Mouse (Mus musculus) kidney, postnatal 0 days (tissue): ENCODE measurements around the gene Zfp787. TPM values are rescaled to one million over a fixed set of nuclear protein-coding genes. Genes with fewer than 3 reads are reported as not detected.
"Not testable (repeated sequence)": the region's sequence is repeated elsewhere in the genome, so short reads cannot be mapped to it uniquely, and the experiment has no call there.

Experiments
- ATAC-seq: fragments of 200-750 bp; cut with Nextera tagmentation; replicated peaks from 2 replicates; pipeline ENCODE4 v1.8.0; 2017; ENCODE audit warnings: low read depth, moderate number of reproducible peaks, moderate TSS enrichment, moderate library complexity; ENCODE audit not compliant: low FRiP score
- DNase-seq: peaks from one replicate; pipeline ENCODE4 v3.0.0-alpha.2; 2016; ENCODE audit warnings: low spot score
- H3K27ac ChIP-seq: fragments of 300-500 bp; sonication (generic); 2 replicates; pipeline ENCODE4 v1.5.1; 2014; ENCODE audit warnings: mild to moderate bottlenecking
- H3K27me3 ChIP-seq: fragments of 300-500 bp; sonication (generic); 2 replicates; pipeline ENCODE4 v1.6.1; 2014; ENCODE audit warnings: low read length, mixed read lengths; ENCODE audit not compliant: insufficient read depth
- H3K36me3 ChIP-seq: fragments of 300-500 bp; sonication (generic); 2 replicates; pipeline ENCODE4 v1.6.1; 2014; ENCODE audit warnings: low read length, mixed read lengths; ENCODE audit not compliant: insufficient read depth
- H3K4me1 ChIP-seq: fragments of 300-500 bp; sonication (generic); replicated peaks from 2 replicates; pipeline ENCODE4 v1.6.1; 2014; ENCODE audit warnings: antibody characterized with exemption, low read length, mixed read lengths; ENCODE audit not compliant: insufficient read depth
- H3K4me2 ChIP-seq: fragments of 300-500 bp; sonication (generic); 2 replicates; pipeline ENCODE4 v1.6.1; 2014; ENCODE audit warnings: mild to moderate bottlenecking, low read length, moderate library complexity, mixed read lengths
- H3K4me3 ChIP-seq: fragments of 300-500 bp; sonication (generic); replicated peaks from 2 replicates; pipeline ENCODE4 v1.5.1; 2014; ENCODE audit warnings: low read depth, low read length
- H3K9ac ChIP-seq: fragments of 300-500 bp; sonication (generic); 2 replicates; pipeline ENCODE4 v1.6.1; 2014; ENCODE audit warnings: low read depth, low read length
- H3K9me3 ChIP-seq: fragments of 300-500 bp; sonication (generic); replicated peaks from 2 replicates; pipeline ENCODE4 v1.6.1; 2016; ENCODE audit warnings: low read length, inconsistent platforms, mixed read lengths
- CTCF ChIP-seq: IDR thresholded peaks from 2 replicates; pipeline ENCODE4 v1.5.1; 2016; ENCODE audit warnings: antibody characterized with exemption, low read depth, mild to moderate bottlenecking, moderate library complexity
- WGBS: fragments of 180-500 bp; shearing (Covaris S2); extraction: QIAGEN DNeasy Blood & Tissue Kit; methylation state at CpG from one replicate; pipeline ENCODE4 v1.1.7; 2014; 5-methylcytosine and 5-hydroxymethylcytosine counted together
- polyA plus RNA-seq: library from polyadenylated mRNA; unstranded; fragments of >200 nt; fragmentation: Nextera tagmentation; extraction: Ambion mirVana; gene quantifications from 2 replicates; pipeline ENCODE4 v1.2.1, GENCODE M21; 2015

The Zfp787 gene
- polyA plus RNA-seq, 1 experiment from 2014 or later, result 72.0 TPM

DNA sequence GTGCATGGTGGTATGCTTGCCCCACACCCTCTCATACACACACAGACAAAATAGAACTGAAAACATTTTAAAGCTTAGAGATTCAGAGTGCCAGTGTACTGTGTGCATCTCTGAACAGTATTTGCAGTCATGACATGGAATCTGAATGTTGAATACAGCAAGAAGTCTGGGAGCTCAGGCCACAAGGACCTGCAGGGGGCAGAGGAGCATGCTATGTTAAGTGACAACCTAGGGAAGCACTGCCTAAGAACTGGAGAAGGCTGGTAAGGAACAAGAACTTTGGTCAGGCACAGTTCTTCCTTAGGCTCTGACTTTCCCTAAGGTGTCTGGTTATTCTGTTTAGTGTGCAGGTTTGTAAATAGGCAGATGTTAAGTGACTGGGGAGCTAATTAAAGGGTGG lies 19.3 kb downstream of the Zfp787 start:
- 0 out of 2 replicates have a peak, but pooled peaks cover 1% of the 10 kb centered on the region for H3K4me1 ChIP-seq
- DNase-seq, result no peak
- no peaks in the 10 kb centered on the region for H3K9me3 ChIP-seq
- no peak overlapping the region for H3K4me2 ChIP-seq
- peak; percentile 55 for TF ChIP-seq CTCF
- ATAC-seq, result peak; percentile 41; the same call in 1 of the 2 replicates
- H3K4me3 ChIP-seq, result no peak overlapping the region
- no peaks in the 10 kb centered on the region for H3K27me3 ChIP-seq
- no peak overlapping the region for H3K9ac ChIP-seq
- H3K36me3 ChIP-seq, result peaks cover 31% of the 10 kb centered on the region
- H3K27ac ChIP-seq, result peak overlapping the region; percentile 40

- DNase-seq (no peak), ATAC-seq (no peak)
- H3K4me2 ChIP-seq, result no peak overlapping the region
- 82% methylated on average over 30 of the region's 30 CpGs for WGBS
- no peaks in the 10 kb centered on the region for H3K9me3 ChIP-seq
- H3K36me3 ChIP-seq, result peaks cover 24% of the 10 kb centered on the region
- H3K4me3 ChIP-seq, result no peak overlapping the region
- H3K27ac ChIP-seq, result no peak overlapping the region
- H3K27me3 ChIP-seq, result no peaks in the 10 kb centered on the region
- H3K9ac ChIP-seq, result no peak overlapping the region
- no peak for TF ChIP-seq CTCF
- no peaks in the 10 kb centered on the region for H3K4me1 ChIP-seq
These were observed 23.2 kb downstream of the Zfp787 start for GRCm38 (mm10) chr7:6132646-6133045.

GRCm38 (mm10) chr7:6130346-6130745 lies 25.5 kb downstream of the Zfp787 start:
- ATAC-seq, result no peak
- H3K4me3 ChIP-seq, result no peak overlapping the region
- no peak for TF ChIP-seq CTCF
- no peaks in the 10 kb centered on the region for H3K9me3 ChIP-seq
- no peaks in the 10 kb centered on the region for H3K4me1 ChIP-seq
- WGBS, result 60% methylated on average over 4 of the region's 4 CpGs
- no peak overlapping the region for H3K27ac ChIP-seq
- no peak overlapping the region for H3K9ac ChIP-seq
- H3K27me3 ChIP-seq, result no peaks in the 10 kb centered on the region
- H3K36me3 ChIP-seq, result peaks cover 24% of the 10 kb centered on the region
- DNase-seq, result no peak
- no peak overlapping the region for H3K4me2 ChIP-seq

- Histone ChIP-seq H3K9ac (no peak overlapping the region), H3K27me3 (no peaks in the 10 kb centered on the region), H3K4me2 (no peak overlapping the region), H3K4me1 (no peaks in the 10 kb centered on the region), H3K9me3 (no peaks in the 10 kb centered on the region), H3K27ac (no peak overlapping the region), H3K36me3 (peaks cover 4% of the 10 kb centered on the region; the same call in 1 of the 2 replicates), H3K4me3 (no peak overlapping the region)
- DNase-seq (peak; percentile 93), ATAC-seq (peak; percentile 66)
- TF ChIP-seq CTCF, result peak; percentile 97
- WGBS, result 33% methylated on average over 7 of the region's 7 CpGs
These were observed 28.9 kb downstream of the Zfp787 start for GRCm38 (mm10) chr7:6126690-6127448.

DNA sequence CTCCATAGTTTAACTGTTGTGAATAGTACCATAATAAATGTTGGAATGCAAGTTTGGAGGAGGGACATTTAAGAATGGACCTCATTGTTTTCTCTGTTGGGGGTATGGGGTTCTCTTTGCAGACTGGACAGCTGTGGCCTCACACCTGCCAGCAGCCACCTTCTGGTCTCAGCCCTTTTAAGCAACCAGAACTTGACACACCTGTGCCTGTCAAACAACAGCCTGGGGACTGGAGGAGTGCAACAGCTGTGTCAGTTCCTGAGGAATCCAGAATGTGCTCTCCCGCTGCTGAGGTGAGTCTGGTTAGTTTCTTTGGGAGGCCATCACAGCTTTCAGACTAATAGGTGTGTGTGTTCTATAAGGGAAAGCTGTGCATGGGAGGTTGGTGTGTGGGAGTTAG lies 34.7 kb downstream of the Zfp787 start:
- not testable (repeated sequence) for H3K4me1 ChIP-seq, H3K9ac ChIP-seq, H3K4me3 ChIP-seq, H3K4me2 ChIP-seq, ATAC-seq, DNase-seq, H3K36me3 ChIP-seq, H3K9me3 ChIP-seq, H3K27ac ChIP-seq, H3K27me3 ChIP-seq
- WGBS, result 64% methylated on average over 1 of the region's 1 CpGs

DNA sequence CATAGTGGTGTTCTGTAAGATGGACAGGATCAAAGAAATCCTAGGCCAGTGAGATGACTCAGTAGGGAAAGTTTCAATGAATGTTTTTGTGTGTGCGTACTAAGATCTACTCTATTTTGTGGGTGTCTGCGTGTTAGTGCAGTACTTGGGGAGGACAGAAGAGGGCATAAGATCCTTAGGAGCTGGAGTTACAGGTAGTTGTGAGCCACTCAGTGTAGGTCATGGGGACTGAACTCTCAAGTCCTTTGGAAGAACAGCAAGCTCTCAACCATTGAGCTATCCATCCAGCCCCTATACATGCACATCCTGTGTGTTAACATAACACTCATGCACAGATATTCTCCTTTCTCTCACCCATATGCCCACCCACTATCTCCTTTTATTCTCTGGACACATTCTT lies 35.7 kb downstream of the Zfp787 start:
- not testable (repeated sequence) for H3K27me3 ChIP-seq, DNase-seq, H3K4me1 ChIP-seq, H3K4me2 ChIP-seq, H3K9ac ChIP-seq, H3K9me3 ChIP-seq, H3K4me3 ChIP-seq, H3K36me3 ChIP-seq, ATAC-seq, H3K27ac ChIP-seq
- 77% methylated on average over 2 of the region's 2 CpGs for WGBS
- TF ChIP-seq CTCF, result peak; percentile 14; the same call in 1 of the 2 replicates

- Histone ChIP-seq H3K36me3 (no peaks in the 10 kb centered on the region), H3K4me3 (no peak overlapping the region), H3K4me2 (no peak overlapping the region), H3K27ac (no peak overlapping the region), H3K4me1 (no peaks in the 10 kb centered on the region), H3K9ac (no peak overlapping the region), H3K27me3 (no peaks in the 10 kb centered on the region), H3K9me3 (no peaks in the 10 kb centered on the region)
- DNase-seq (no peak), ATAC-seq (no peak)
- 70% methylated on average over 3 of the region's 3 CpGs for WGBS
- peak; percentile 25; the same call in 1 of the 2 replicates for TF ChIP-seq CTCF
These were observed 36.3 kb downstream of the Zfp787 start for GRCm38 (mm10) chr7:6119501-6119900.

Other genes starting within 250 kb of the Zfp787 start
- not detected in 2 replicates for gene Vmn1r65, start 145.0 kb downstream of the Zfp787 start, polyA plus RNA-seq
- not detected in 2 replicates for gene Nlrp4c, start 110.8 kb downstream of the Zfp787 start, polyA plus RNA-seq
- gene Zfp444, start 16.2 kb upstream of the Zfp787 start, polyA plus RNA-seq, result 66.2 and 66.3 TPM in 2 replicates
- not detected in 2 replicates for gene Galp, start 41.1 kb upstream of the Zfp787 start, polyA plus RNA-seq
- not detected in 2 replicates for gene Zscan5b, start 66.3 kb upstream of the Zfp787 start, polyA plus RNA-seq
- not detected in 2 replicates for gene Epp13, start 96.7 kb upstream of the Zfp787 start, polyA plus RNA-seq
- gene Zfp667, start 130.6 kb upstream of the Zfp787 start, polyA plus RNA-seq, result 4.8 and 4.9 TPM in 2 replicates
- gene Zfp583, start 175.3 kb upstream of the Zfp787 start, polyA plus RNA-seq, result 3.2 and 4.2 TPM in 2 replicates
- 0.39 and 0.64 TPM in 2 replicates for gene Gm3854, start 187.8 kb upstream of the Zfp787 start, polyA plus RNA-seq
- 1.4 and 2.0 TPM in 2 replicates for gene Zfp78, start 207.3 kb upstream of the Zfp787 start, polyA plus RNA-seq
- gene Zfp28, start 227.3 kb upstream of the Zfp787 start, polyA plus RNA-seq, result 6.2 and 7.4 TPM in 2 replicates
- gene Smim17, start 242.7 kb upstream of the Zfp787 start, polyA plus RNA-seq, result not detected in 2 replicates